Mouse (Mus musculus) ES-E14 (cell line): ENCODE results near the gene Ackr4.

Source experiments
- CHD2 ChIP-seq: IDR thresholded peaks from 2 replicates; pipeline ENCODE4 v1.6.1; 2014; ENCODE audit warnings: mild to moderate bottlenecking, low read depth, low read length, inconsistent platforms
- HCFC1 ChIP-seq: IDR thresholded peaks from 2 replicates; pipeline ENCODE4 v1.6.1; 2012; ENCODE audit warnings: low read length, inconsistent platforms, borderline replicate concordance; ENCODE audit not compliant: insufficient read depth
- ZC3H11A ChIP-seq: IDR thresholded peaks from 2 replicates; pipeline ENCODE4 v1.6.1; 2012; ENCODE audit warnings: low read depth, mild to moderate bottlenecking, inconsistent platforms, low read length, borderline replicate concordance

- TF ChIP-seq ZC3H11A, result no peak
- no peak for TF ChIP-seq CHD2
- TF ChIP-seq HCFC1, result no peak
Measured at GRCm38 (mm10) chr9:104172342-104172741, 45.6 kb upstream of the Ackr4 start.
